Mouse (Mus musculus) megakaryocyte-erythroid progenitor cell, adult 5 weeks (primary cell): ENCODE data around the gene Slc9a1. TPM values are rescaled to one million over a fixed set of nuclear protein-coding genes. Genes with fewer than 3 reads are reported as not detected.

Experiments
- polyA plus RNA-seq: library from polyadenylated mRNA; stranded (reverse); fragments of >175 nt; gene quantifications from 2 replicates; pipeline ENCODE4 v1.2.3, GENCODE M21; 2012

Gene Slc9a1
- polyA plus RNA-seq: 62.5 and 66.4 TPM in 2 replicates

DNA sequence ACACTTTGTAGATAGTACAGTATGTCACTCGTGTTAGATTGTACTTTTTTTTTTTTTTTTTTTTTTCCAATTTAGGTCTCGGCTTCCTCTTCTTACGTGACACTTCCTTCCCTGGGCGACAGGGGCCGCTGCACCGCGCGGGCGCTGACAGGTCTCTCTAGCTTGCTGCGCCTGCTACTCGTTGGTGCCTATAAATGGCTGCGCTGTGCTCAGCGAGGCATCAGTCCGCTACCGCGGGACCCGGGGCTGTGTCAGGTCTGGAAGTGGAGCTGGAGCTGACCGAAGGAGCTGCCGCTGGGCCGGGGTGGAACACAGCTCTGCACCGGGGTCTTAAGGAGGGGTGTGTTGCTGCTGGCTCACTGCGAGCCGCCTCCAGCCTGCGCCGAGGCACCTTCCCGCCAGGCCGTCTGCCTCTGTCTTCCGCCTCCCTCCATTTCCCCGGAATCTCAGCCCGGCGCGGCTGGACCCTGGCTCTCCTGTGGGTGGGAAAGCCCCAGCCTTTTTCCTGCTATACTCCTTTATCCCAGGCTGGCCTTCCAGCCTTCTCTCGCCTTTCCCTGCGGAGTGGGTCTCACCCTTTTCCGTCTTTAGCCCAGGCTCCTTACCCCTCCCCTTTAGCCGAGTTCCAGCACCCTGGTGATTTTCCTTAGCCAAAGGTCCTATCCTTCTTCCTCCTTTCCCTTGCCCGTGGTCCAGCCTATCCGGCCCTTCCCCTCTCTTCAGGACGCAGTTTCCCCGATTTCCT lies at the start of gene Slc9a1:
Gene Slc9a1 (plus strand): TSS at position 154 of the 745 bp plus-strand sequence.

GRCm38 (mm10) chr4:133353367-133354365 lies 15.8 kb upstream of the Slc9a1 start, which contains the start of gene Wdtc1:
Wdtc1 (minus strand) TSS chr4:133353481.

Other genes with a start within 250 kb of the Slc9a1 start
- gene Wasf2, start 239.2 kb upstream of the Slc9a1 start, polyA plus RNA-seq: 101 and 104 TPM in 2 replicates
- 0.18 and 1.2 TPM in 2 replicates for gene Cd164l2, start 157.6 kb upstream of the Slc9a1 start, polyA plus RNA-seq
- 0.52 and 0.77 TPM in 2 replicates for gene Gpr3, start 157.2 kb upstream of the Slc9a1 start, polyA plus RNA-seq
- 17.8 and 27.8 TPM in 2 replicates for gene Map3k6, start 128.9 kb upstream of the Slc9a1 start, polyA plus RNA-seq
- 19.2 TPM in 2 replicates for gene Sytl1, start 106.6 kb upstream of the Slc9a1 start, polyA plus RNA-seq
- 35.7 and 45.4 TPM in 2 replicates for gene Tmem222, start 91.9 kb upstream of the Slc9a1 start, polyA plus RNA-seq
- 97.5 and 98.3 TPM in 2 replicates for gene Wdtc1, start 16.2 kb upstream of the Slc9a1 start, polyA plus RNA-seq
- 0.05 and 0.10 TPM in 2 replicates for gene Tent5b, start 110.4 kb downstream of the Slc9a1 start, polyA plus RNA-seq
- 0.10 and 0.85 TPM in 2 replicates for gene Trnp1, start 128.8 kb downstream of the Slc9a1 start, polyA plus RNA-seq
- gene Kdf1, start 149.3 kb downstream of the Slc9a1 start, polyA plus RNA-seq: 0.09 TPM in 1 of 2 replicates, not detected in the other
- gene Nudc, start 176.3 kb downstream of the Slc9a1 start, polyA plus RNA-seq: 465 and 673 TPM in 2 replicates
- gene Nr0b2, start 183.7 kb downstream of the Slc9a1 start, polyA plus RNA-seq: 3.7 and 6.3 TPM in 2 replicates
- 15.9 and 22.6 TPM in 2 replicates for gene Gpatch3, start 205.0 kb downstream of the Slc9a1 start, polyA plus RNA-seq
- gene Gpn2, start 214.7 kb downstream of the Slc9a1 start, polyA plus RNA-seq: 59.1 and 63.0 TPM in 2 replicates
- 34.4 and 37.5 TPM in 2 replicates for gene Sfn, start 232.5 kb downstream of the Slc9a1 start, polyA plus RNA-seq